Mouse (Mus musculus) effector memory CD4-positive, alpha-beta T cell, adult 7 months (primary cell): ENCODE measurements around the gene Rmi1. TPM values are rescaled to one million over a fixed set of nuclear protein-coding genes. Genes with fewer than 3 reads are reported as not detected.

Experiments used
- polyA plus RNA-seq: library from polyadenylated mRNA; unstranded; fragments of 100-300 nt; shearing (Covaris generic); gene quantifications from one replicate; pipeline ENCODE4 v1.2.1, GENCODE M21; 2017

Gene Rmi1
- polyA plus RNA-seq = 35.0 TPM

GRCm38 (mm10) chr13:58402003-58402743 is at the start of gene Rmi1:
TSS of gene Rmi1 (plus strand) at chr13:58402248.

GRCm38 (mm10) chr13:58358629-58359303 is 43.3 kb upstream of the Rmi1 start, which contains the start of gene Kif27:
TSS of gene Kif27 (minus strand) at chr13:58359122.

GRCm38 (mm10) chr13:58384779-58385546 is 17.1 kb upstream of the Rmi1 start, which contains the start of gene 2210016F16Rik:
TSS of gene 2210016F16Rik (minus strand) at chr13:58385225.

GRCm38 (mm10) chr13:58403243-58403642 is 1.2 kb downstream of the Rmi1 start, which contains the start of gene Hnrnpk:
TSS of gene Hnrnpk (minus strand) at chr13:58403343.

Other genes with a start within 250 kb of the Rmi1 start
- gene Idnk, start 244.6 kb upstream of the Rmi1 start, polyA plus RNA-seq = 140 TPM
- 138 TPM for gene Ubqln1, start 186.6 kb upstream of the Rmi1 start, polyA plus RNA-seq
- 1.3 TPM for gene Gkap1, start 126.5 kb upstream of the Rmi1 start, polyA plus RNA-seq
- gene Kif27, start 43.1 kb upstream of the Rmi1 start, polyA plus RNA-seq = 0.48 TPM
- 13.1 TPM for gene 2210016F16Rik, start 17.0 kb upstream of the Rmi1 start, polyA plus RNA-seq
- gene Hnrnpk, start 1.1 kb downstream of the Rmi1 start, polyA plus RNA-seq = 1,674 TPM
- gene Slc28a3, start 208.6 kb downstream of the Rmi1 start, polyA plus RNA-seq = 0.50 TPM